Mouse (Mus musculus): ENCODE data around the gene Prkag2.
"Not testable (repeated sequence)": the region's sequence is repeated elsewhere in the genome, so short reads cannot be mapped to it uniquely, and the experiment has no call there.

The Prkag2 gene

DNA sequence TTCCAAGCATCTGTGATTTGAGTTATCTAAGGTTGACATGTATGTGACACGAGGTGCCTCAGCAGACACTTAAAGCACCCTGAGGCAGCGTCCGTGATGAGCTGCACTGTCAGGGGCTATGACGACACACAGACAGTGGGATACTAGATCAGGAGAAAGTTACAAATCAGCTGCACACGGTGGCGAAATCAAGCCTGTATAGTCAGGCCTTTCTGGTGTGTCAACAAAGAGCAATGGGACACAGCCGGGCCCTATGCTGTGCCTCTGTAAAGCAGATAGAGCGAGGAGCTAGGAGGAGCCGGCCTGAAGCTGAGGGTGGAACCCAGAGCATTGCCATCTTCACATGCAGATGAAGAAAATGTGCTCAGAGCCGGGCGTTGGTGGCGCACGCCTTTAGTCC is 12.3 kb downstream of the Prkag2 start:
- DNase-seq (ENCODE audit: extremely low read depth, low read depth, low spot score) = no peak

DNA sequence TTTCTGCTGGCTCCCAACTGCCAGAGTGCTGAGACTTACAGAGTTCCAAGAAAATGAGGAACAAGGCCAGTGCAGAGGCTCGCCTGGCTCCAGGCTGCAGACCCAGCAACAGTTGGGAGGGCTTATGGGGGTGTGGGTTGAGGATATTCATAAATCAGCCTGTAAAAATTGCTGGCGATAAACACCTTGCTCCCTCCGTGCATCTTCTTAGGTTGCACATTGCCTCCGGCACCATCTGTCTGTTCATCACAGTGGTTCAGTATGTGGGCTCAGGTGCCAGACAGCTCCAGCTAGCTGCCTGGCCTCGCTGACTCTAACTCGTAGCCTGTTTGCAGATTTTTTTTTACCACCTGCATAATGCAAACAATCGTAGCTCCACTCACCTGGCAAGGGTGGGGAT is 13.4 kb downstream of the Prkag2 start:
- DNase-seq (ENCODE audit: extremely low read depth, low read depth, low spot score) = no peak

DNA sequence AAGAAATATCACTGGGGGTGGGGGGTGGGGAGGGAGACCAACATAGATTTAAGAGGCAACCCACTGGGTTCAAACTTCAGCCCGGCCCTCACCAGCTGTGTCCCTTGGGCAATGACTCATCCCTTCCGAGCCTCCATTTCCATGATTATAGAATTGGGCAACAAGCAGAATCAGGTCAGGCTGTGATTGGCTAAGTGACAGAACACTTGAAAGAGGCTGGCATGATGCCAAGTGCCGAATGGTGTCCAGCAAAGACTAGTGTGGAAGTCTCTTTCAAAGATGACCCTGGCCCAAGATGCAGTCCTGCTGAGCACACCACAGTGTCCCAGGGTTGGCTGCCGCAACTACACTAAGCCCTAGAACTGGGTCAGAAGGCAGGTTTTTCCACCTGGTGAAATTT is 14.2 kb downstream of the Prkag2 start:
- DNase-seq (ENCODE audit: extremely low read depth, low read depth, low spot score) = peak; percentile 69

DNA sequence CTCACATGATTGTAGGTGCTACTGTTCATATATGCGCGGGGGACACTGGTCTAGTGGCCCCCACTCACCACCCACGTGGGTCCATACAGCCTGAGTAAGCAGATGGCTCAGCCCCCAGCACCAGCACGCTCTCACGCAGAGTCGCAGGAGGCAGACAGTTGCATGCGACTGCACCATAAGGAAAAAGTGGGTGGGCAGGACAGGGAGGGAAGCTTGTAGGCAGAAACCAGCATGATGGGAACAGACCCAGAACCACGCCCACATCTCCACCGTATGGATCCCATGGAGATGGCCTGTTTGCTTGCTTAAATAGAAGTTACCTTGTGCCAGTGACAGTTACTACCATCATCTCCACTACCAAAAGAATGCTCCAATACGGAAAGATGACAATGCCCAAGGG is 15.3 kb downstream of the Prkag2 start:
- no peak for DNase-seq (ENCODE audit: extremely low read depth, low read depth, low spot score)

DNA sequence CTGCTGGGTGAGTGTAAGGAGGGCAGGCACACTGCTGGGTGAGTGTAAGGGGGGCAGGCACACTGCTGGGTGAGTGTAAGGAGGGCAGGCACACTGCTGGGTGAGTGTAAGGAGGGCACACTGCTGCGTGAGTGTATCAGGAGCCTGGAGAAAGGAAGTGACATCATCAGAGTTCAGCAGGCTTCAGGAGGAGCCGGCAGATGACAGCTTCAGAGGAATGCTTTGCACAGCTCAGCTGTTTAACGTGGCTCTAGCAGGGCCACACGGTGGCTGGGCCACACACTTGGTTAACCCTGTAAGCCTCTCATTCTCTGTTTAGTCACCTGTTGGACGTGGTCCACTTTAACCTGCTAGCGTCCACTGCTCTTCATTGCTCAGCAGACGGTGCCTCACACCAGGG is 16.6 kb downstream of the Prkag2 start:
- no peak for DNase-seq (ENCODE audit: extremely low read depth, low read depth, low spot score)

DNA sequence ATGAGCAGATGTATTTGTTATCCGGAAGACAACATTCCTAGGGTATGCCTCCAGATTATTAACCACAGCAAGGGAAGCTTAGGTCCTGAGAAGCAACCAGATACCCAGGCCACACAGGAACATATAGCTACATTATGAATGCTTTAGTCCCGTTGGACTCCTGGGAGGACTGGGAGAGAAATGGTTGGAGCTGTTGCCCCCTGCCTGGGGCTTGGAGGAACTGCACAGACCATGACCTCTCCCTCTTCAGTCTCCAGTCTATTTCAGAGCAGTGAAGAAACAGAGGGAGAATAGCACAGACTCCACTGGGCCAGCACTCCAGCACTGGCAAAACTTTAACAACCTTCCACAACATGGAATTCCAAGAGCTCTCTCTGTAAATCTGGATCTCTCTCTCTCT is 17.9 kb downstream of the Prkag2 start:
- DNase-seq (ENCODE audit: extremely low read depth, low read depth, low spot score) = no peak

DNA sequence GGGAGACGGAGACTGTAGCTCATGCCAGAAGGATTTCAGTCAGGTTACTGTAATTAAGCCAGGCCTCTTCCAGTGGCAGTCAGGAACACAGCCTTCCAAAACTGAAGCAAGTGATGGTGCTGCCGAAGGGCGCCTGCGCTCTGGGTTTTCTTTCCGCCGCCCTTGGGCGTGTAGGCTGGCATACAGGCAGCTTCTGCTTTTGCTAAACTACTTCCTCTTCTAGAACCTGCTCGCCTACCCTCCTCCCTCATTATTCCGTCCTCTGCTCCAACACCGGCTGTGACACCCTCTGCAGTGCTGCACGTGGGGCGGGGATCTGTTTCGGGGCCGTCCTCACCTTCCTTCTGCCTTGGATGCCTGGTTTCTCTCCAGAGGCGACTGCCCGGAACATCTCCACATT is 18.9 kb downstream of the Prkag2 start:
- DNase-seq (ENCODE audit: extremely low read depth, low read depth, low spot score) = no peak

DNA sequence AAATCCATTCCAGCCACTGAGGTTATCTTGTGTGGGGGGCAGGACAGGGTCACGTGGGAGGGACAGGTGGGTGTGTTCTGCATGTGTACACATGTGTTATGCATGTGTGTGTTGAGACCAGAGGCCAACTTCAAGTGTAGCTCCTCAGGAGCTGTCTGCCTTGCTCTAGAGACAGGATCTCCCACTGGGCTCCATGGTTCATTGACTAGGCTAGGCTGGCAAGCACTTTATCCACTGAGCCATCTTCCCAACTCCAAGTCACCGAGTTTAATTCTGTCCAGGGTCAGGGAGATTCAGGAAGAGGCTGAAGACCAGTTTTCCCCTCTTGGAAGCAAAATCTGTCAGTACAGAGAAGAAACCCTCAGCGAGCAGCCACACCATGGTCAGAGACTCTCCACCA is 19.4 kb downstream of the Prkag2 start:
- DNase-seq (ENCODE audit: extremely low read depth, low read depth, low spot score) = no peak

DNA sequence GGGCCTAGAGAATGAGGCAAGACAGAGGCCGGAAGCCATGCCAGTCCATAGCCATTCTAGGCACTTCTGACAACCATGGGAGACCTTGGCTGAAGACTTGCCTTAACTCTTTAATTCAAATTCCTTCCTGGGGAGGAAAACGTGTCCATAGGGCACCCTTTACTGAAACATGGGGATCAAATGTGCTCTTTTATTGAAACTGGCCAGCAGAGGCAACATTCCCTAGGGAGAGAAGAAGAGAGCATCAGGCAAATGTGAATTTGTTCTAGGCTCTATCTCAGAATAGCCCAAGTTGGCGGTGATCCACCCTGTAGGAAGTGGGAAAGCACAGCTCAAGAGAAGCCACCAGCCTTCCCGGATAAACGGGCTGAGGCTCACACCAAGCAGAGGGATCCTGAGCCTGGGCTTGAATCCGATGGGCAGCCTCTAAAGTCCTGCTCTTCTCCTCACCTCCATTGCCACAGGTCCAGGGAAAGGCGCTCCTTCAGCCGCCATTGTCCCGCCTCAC is 19.9 kb downstream of the Prkag2 start:
- DNase-seq (ENCODE audit: extremely low read depth, low read depth, low spot score) = no peak

DNA sequence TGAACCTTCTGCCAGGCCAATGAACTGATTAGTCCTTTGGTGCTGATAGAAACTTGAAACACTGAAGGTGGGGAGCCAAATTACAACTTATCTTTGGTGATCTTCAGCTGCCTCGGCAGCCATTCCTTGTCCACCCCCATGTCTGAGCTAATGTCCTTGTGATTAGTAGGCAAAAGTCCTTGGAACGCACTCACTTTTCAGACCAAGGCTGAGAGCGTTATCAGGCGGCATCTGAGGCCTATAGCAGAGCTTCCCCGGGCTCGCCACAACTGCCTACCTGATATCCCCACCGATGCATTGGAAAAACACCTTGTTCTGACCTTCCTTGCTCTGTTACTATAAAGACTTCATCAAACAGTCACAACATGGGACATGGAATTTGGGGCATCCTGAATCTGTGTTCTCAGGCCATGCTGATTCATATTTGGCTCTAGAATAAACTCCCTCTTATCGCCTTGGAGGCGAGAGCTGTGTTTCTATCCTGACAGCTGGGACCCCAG is 20.6 kb downstream of the Prkag2 start:
- no peak for DNase-seq (ENCODE audit: extremely low read depth, low read depth, low spot score)

DNA sequence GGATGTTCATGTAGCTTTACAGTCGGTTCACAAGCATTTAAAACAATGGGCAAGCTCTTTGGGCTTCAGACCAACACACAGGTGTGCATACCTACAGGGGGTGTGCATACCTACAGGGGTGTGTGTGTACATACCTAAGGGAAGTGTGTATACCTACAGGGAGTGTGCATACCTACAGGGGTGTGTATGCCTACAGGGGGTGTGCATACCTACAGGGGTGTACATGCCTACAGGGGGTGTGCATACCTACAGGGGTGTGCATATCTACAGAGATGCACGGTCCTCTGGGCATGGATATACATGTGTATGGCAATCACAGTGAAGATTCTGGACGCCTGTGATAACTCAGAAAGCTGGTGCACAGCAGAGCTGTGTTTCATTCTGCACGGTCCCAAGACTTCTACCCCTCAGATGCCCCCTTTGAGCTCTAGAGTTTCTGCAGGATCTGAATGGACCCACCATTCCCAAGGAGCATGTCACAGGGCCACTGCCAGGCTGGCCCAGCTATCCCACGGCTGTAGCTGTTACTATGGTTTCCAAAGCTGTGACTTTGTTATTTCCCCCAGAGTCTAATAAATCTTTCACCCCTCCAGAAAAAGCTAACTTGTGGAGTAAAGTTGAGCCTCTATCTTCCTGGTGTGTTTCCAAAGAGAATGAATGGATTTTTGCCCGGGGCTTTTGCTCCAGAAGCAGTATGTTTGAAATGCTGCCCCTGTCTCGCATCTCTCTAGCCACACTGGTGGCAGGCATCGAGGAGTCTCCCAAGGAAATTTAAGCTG is 22.4 kb downstream of the Prkag2 start:
- no peak for DNase-seq (ENCODE audit: extremely low read depth, low read depth, low spot score)

DNA sequence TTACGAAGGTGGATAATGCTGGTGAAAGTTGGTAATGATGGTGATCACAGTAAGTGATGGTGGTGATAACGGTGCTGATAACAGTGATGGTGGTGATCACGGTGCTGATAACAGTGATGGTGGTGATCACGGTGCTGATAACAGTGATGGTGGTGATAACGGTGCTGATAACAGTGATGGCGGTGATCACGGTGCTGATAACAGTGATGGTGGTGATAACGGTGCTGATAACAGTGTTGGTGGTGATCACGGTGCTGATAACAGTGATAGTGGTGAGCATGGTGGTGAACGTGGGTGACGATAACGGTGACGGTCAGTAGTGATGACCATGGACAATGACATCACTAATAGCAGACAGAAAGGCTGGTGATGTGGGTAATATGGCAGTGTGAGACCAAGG is 23.2 kb downstream of the Prkag2 start:
- DNase-seq (ENCODE audit: extremely low read depth, low read depth, low spot score) = not testable (repeated sequence)

DNA sequence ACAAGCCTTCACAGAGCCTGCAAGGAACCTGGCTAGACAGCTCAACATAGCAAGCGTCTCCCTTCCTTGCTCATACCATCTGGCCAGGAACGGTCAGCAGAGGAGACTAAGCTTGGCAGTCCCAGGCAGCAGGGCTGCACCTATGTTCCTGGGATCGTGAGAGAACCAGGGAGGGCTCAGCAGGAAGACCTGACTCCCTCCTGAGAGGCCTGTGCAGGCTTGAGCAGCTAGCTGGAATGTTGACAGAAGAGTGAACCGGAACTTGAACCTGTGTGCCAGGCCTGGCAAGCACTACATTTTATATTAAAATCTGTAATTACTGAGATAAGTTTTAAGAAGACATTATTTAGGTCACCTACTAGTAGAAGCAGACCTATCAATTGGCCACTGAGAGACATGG is 24.8 kb downstream of the Prkag2 start:
- DNase-seq (ENCODE audit: extremely low read depth, low read depth, low spot score) = no peak

DNA sequence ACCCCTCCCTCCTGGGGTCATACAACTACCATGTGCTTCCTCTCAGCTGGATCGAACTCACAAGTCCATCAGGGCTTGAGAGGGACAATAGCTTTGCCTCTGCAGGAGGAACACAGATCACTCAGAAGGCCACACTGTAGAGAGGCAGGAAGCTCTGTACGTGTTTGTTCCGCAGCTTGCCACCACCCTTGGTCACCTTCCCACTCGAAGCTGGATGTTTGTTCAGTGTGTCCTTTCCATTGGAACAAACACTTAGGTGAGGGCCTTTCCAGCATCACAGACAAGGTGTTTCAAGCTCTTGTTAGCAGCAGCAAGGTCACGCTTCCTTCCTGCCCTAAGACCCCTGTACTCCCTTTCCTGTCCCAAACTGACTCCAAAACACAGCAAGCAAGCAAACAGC is 30.6 kb downstream of the Prkag2 start:
- no peak for DNase-seq (ENCODE audit: extremely low read depth, low read depth, low spot score)

DNA sequence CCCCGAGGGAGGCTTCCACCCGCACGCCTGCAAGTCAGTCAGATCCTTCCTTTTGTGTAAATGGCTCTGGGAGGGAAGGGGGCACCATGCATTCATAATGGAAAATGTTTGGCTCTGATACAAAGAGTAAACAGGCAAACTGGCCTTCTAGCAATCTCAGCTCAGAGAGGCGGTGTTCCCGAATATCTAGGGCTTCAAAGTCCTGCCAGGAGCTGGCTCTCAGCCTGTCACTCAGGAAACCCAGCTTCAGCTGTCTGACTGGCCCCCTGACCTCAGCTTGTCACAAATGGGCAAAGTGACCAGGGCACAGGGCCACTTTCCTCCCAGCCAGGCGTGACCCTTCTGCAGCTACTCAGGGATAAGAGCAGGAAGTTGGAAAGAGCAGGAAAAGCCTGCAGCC is 33.3 kb downstream of the Prkag2 start:
- DNase-seq (ENCODE audit: extremely low read depth, low read depth, low spot score) = no peak

DNA sequence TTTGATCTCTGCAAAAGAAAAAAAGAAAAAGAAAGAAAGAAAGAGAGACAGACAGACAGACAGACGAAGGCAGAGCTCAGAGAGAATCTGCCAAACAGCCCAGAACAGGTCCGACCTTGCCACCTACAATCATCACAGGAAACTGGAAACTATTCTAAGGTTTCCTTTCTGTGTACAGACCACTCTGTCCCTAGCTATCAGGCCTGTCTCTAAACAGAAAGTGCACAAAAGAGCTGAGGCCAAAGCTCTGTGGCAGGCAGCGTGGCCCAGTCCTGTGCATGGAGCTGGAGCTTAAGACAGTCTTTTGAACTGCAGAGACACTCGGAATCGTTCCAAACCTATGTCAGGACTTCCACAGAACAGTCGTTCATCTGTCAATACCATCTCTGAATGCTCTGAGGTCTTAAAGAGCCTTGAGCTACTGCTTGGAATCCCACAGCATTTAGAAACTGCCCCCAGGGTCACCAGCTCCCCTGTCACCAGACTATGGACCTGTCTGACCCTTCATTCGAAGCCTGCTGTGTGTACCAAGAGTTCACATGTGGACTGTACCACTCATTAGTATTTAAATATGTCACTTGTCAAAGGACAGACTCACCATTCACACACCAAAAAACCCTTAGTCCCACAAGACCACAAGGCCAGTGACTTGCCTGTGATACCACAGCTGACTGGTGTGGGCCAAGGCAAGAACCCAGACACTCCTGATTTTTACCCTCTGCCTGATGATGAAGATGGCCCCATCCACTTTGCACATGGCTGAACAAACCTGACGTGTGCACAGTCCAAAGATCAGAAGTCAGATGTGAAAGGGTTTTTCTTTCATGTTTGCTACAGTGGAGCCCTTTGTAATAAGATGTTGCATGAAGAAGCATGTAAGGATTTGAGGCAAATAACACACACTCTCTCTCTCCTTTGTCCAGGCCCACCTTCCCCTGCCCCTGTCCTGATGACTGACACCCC is 35.9 kb downstream of the Prkag2 start:
- no peak for DNase-seq (ENCODE audit: extremely low read depth, low read depth, low spot score)

DNA sequence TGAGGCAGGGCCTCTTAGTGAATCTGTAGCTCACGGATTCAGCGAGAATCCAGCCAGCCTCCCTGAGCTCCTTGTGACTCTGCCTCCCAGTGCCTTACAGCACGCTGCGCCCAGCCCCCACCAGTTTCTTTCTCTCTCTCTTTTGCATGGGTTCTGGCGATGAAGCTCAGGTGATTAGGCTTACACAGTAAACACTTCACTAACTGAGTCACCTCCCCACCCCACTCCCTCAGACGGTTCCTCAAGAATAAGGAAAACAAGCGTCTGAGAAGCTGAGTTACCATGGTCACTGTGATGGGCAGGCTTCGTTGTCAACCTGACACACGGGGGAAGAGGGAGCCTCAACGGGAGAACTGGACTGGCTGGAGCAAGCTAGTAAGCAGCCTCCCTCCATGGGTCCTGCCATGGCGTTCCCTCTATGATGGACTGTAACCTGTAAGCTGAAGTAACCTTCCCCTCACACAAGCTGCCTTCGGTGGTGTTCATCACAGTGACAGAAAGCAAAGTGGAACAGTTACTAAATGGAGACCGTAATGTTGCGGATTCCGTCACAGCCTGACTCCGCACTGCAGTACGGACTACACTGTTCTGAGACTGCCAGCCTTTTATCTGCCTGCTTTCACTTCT is 37.8 kb downstream of the Prkag2 start:
- DNase-seq (ENCODE audit: extremely low read depth, low read depth, low spot score) = no peak

DNA sequence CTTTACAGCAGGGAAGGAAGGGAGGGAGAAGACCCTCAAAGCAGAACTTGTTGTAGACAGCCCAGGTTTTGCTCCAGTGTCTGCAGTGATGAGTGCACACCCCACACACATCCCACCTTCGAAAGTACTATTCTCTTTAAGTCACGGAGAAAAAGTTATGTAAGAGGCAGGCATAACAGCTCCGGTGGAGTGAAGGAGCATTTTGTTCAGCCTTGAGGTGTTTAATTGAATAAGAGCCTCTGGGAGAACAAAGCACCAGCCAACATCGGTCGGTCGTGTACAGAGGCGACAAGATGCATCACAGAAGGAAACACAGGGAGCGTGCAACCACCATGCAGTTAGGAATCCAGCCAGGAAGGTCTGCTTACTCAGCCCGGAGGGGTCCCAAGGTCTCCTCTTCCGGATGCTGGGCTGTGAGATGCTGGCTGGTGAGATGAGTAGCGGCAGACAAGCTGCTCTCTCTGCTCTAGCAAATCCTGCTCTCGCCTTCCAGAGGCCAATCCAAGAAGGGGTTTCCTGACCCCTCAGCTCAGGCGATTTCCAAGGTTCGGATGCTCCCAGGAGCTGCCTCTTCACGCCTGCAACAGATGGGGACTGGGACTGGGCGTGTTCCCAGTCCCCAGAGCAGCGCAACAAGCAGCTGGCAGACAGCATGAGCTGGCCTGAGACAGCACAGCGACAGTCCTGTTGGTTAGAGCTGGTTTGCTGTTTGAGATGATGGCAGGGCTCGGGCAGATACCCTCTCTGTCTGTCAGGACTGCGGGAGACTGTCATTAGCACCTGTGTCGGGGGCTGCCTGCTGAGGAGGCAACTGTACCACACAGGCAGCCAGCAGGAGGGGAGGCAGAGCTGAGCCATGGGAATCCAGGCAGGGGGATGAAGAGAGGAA is 41.3 kb downstream of the Prkag2 start:
- no peak for DNase-seq (ENCODE audit: extremely low read depth, low read depth, low spot score)

DNA sequence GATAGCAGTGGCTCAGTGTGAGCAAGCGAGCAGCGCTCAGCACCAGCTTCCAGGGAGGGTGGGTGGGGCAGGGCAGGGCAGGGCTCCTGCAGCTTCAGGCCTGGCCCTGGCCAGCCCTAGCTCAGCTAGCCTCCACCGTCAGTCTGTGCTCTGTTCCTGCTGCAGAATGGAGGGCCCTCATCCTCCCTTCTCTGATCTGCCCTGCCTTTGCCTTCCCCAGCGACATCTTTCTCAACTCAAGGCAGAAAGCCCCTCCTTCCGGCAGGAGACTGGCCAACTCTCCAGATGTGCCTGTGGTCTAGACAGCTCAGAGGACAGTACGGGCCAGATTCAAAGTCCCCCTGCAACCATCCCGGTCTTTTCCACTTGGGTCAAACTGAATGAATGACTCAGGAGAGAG is 42.0 kb downstream of the Prkag2 start:
- no peak for DNase-seq (ENCODE audit: extremely low read depth, low read depth, low spot score)

DNA sequence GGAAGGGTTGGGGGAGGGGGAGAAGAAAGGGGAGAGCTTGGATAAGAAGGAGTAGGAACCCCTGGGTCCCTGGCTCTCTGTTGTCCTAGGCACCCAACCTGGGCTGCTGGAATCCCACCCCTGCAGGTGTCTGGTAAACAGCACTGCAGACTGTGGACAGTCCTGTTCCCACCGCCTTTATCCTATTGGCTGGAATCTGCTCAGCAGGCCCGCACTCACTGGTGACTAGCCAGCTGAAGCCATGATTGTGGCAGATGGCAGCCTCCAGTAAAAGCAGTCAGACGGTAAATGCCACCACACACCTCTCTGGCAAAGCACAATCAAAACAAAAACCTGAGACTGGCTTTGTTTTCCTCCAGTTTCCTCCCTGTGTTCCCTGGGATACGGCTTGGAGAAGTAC is 45.2 kb downstream of the Prkag2 start:
- no peak for DNase-seq (ENCODE audit: extremely low read depth, low read depth, low spot score)

All from fat pad, adult 2 months (tissue).